In the genomic region with DNA sequence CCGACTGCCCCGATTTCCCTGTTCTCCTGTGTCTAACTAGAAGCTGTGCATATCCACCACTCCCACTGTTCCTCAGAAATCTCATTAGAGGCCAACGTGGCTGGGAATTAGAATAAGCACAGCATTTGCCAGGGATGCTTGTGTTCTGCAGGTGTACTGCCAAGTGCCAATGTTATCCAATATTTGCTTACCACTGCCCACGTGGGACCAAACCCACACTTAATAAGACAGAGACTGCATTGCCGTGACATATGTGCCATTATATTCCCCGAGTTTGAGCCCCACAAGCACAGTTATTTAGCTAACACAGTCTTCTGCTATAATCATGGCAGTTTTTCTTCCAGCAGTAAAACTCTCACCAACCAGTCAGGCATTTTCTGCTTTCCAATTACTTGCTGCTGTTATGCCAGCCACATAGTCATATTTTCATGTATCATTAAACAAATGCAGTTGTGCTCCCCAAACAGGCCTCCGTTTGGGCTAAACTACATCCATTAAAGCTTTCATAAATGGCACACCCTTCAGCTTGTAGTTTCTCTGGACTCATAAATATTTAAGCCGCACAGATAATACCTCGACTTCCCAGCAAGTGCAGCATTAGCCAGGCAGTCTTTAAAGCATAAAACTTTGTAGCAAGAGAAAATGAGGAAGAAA, we compare ENCODE assay signal across 18 mouse cellular contexts.
A peak's percentile ranks its signal among the peaks of the same experiment; 100 is the strongest.
DNase-seq lines count a peak whose midpoint lies in the region; ATAC-seq lines count a peak whose summit lies in the region.
"Had no signal": no experiment of that assay in that cellular context is flagged by ENCODE, and none has a peak within 500 bp of the region (broad histone marks: within the 10 kb centered on the region; RNA-seq: fewer than 3 reads in every experiment).

No protein-coding gene starts in this region.

- H3K4me1 ChIP-seq in hindbrain, embryonic 15.5 days (replicated peaks), result peaks cover 4% of the 10 kb centered on the region; the same call in 1 of the 2 replicates
- H3K4me1 ChIP-seq in hindbrain, embryonic 11.5 days (replicated peaks; ENCODE audit: control insufficient read depth, insufficient read depth, low read length), result no peaks in the 10 kb centered on the region
- peaks cover 11% of the 10 kb centered on the region for H3K4me1 ChIP-seq in limb, embryonic 13.5 days
- H3K4me1 ChIP-seq in neural tube, embryonic 15.5 days, result peaks cover 12% of the 10 kb centered on the region
- H3K4me1 ChIP-seq: heart, embryonic 13.5 days; midbrain, embryonic 12.5 days had no signal

- H3K4me2 ChIP-seq in hindbrain, embryonic 15.5 days, result no peak overlapping the region
- no peak overlapping the region for H3K4me2 ChIP-seq in hindbrain, embryonic 11.5 days (replicated peaks; ENCODE audit: low read depth, low read length)
- no peak overlapping the region for H3K4me2 ChIP-seq in limb, embryonic 13.5 days (replicated peaks)
- H3K4me2 ChIP-seq in neural tube, embryonic 15.5 days, result peak overlapping the region; percentile 16
- H3K4me2 ChIP-seq: heart, embryonic 13.5 days; liver, embryonic 11.5 days; midbrain, embryonic 12.5 days had no signal

- no peak overlapping the region for H3K4me3 ChIP-seq in hindbrain, embryonic 15.5 days
- H3K4me3 ChIP-seq in hindbrain, embryonic 11.5 days (ENCODE audit: low read depth, low read length), result no peak overlapping the region
- H3K4me3 ChIP-seq in limb, embryonic 13.5 days, result no peak overlapping the region
- H3K4me3 ChIP-seq in neural tube, embryonic 15.5 days (replicated peaks), result no peak overlapping the region
- H3K4me3 ChIP-seq: heart, embryonic 13.5 days; midbrain, embryonic 12.5 days had no signal

- H3K9me3 ChIP-seq in hindbrain, embryonic 15.5 days, result no peaks in the 10 kb centered on the region
- H3K9me3 ChIP-seq in hindbrain, embryonic 11.5 days (ENCODE audit: control insufficient read depth, low read length), result no peaks in the 10 kb centered on the region
- no peaks in the 10 kb centered on the region for H3K9me3 ChIP-seq in limb, embryonic 13.5 days
- H3K9me3 ChIP-seq in neural tube, embryonic 15.5 days (replicated peaks), result no peaks in the 10 kb centered on the region
- H3K9me3 ChIP-seq: heart, embryonic 13.5 days; midbrain, embryonic 12.5 days had no signal

- intact Hi-C loops in left cerebral cortex, postnatal 4 days (cut with DNase I), result no loop called here

- H3K36me3 ChIP-seq in hindbrain, embryonic 15.5 days, result no peaks in the 10 kb centered on the region
- no peaks in the 10 kb centered on the region for H3K36me3 ChIP-seq in hindbrain, embryonic 11.5 days (ENCODE audit: control insufficient read depth, insufficient read depth, low read length)
- H3K36me3 ChIP-seq in limb, embryonic 13.5 days, result no peaks in the 10 kb centered on the region
- no peaks in the 10 kb centered on the region for H3K36me3 ChIP-seq in neural tube, embryonic 15.5 days
- H3K36me3 ChIP-seq: heart, embryonic 13.5 days; midbrain, embryonic 12.5 days had no signal

- peak overlapping the region; percentile 20; the same call in 1 of the 2 replicates for H3K27ac ChIP-seq in hindbrain, embryonic 15.5 days (replicated peaks)
- H3K27ac ChIP-seq in hindbrain, embryonic 11.5 days (ENCODE audit: low read depth, low read length), result no peak overlapping the region
- H3K27ac ChIP-seq in limb, embryonic 13.5 days, result peak overlapping the region; percentile 39; the same call in 1 of the 2 replicates
- H3K27ac ChIP-seq in neural tube, embryonic 15.5 days (replicated peaks), result peak overlapping the region; percentile 75
- H3K27ac ChIP-seq: heart, embryonic 13.5 days; midbrain, embryonic 12.5 days had no signal

- no peaks in the 10 kb centered on the region for H3K27me3 ChIP-seq in hindbrain, embryonic 15.5 days
- H3K27me3 ChIP-seq in hindbrain, embryonic 11.5 days (ENCODE audit: control insufficient read depth, insufficient read depth, low read length), result no peaks in the 10 kb centered on the region
- no peaks in the 10 kb centered on the region for H3K27me3 ChIP-seq in limb, embryonic 13.5 days
- no peaks in the 10 kb centered on the region for H3K27me3 ChIP-seq in neural tube, embryonic 15.5 days (replicated peaks)
- H3K27me3 ChIP-seq: heart, embryonic 13.5 days; midbrain, embryonic 12.5 days had no signal

- no peak overlapping the region for H3K9ac ChIP-seq in hindbrain, embryonic 15.5 days
- no peak overlapping the region for H3K9ac ChIP-seq in hindbrain, embryonic 11.5 days (ENCODE audit: low read depth, low read length)
- H3K9ac ChIP-seq in limb, embryonic 13.5 days, result no peak overlapping the region
- H3K9ac ChIP-seq in neural tube, embryonic 15.5 days (replicated peaks), result no peak overlapping the region
- H3K9ac ChIP-seq: heart, embryonic 13.5 days; midbrain, embryonic 12.5 days had no signal

- peak; percentile 85 for ATAC-seq in hindbrain, embryonic 15.5 days (ENCODE audit: low FRiP score, low read depth)
- ATAC-seq in hindbrain, embryonic 11.5 days (ENCODE audit: low FRiP score), result no peak
- peak; percentile 24; the same call in 1 of the 2 replicates for ATAC-seq in limb, embryonic 13.5 days (ENCODE audit: low FRiP score, low read depth)
- ATAC-seq in neural tube, embryonic 15.5 days (ENCODE audit: low FRiP score), result peak; percentile 92

- 53% methylated on average over 9 of the region's 9 CpGs for WGBS in hindbrain, embryonic 15.5 days
- 78% methylated on average over 9 of the region's 9 CpGs for WGBS in hindbrain, embryonic 11.5 days
- WGBS in limb, embryonic 13.5 days, result 34% methylated on average over 9 of the region's 9 CpGs
- 30% methylated on average over 9 of the region's 9 CpGs for WGBS in neural tube, embryonic 15.5 days

- DNase-seq in cerebellum, postnatal 14 days, result peak; percentile 9 to 19
- DNase-seq in cerebellum, adult 18-20 months, result no peak
- no peak for DNase-seq in hindbrain, embryonic 11.5 days (ENCODE audit: low spot score)
- no peak for DNase-seq in urinary bladder, postnatal 14 days (ENCODE audit: low spot score)
- no peak for DNase-seq in left cerebral cortex, postnatal 4 days
- DNase-seq: cerebellum, postnatal 36 days; heart, postnatal 36 days; kidney, adult 11 months; kidney, postnatal 25 days; lung, adult 2 months; lung, postnatal 4 days; right cerebral cortex, postnatal 25 days had no signal

Comparison
In these comparisons a context has a peak if more than half of its experiments do, and no peak if none do; other contexts are left out.
1. DNase-seq: peak in cerebellum, postnatal 14 days (2 of 2); none in cerebellum, adult 18-20 months (0 of 2), hindbrain, embryonic 11.5 days (single experiment), urinary bladder, postnatal 14 days (single experiment) and left cerebral cortex, postnatal 4 days (single experiment).